Mouse (Mus musculus) MEL (cell line): Measurements from ENCODE around the gene Ppia. TPM values are rescaled to one million over a fixed set of nuclear protein-coding genes. Genes with fewer than 3 reads are reported as not detected.

Experiments
- DNase-seq: peaks from one replicate; pipeline ENCODE4 v3.0.0; 2011; ENCODE audit warnings: low read depth, low spot score
- H3K27ac ChIP-seq: 2 replicates; pipeline ENCODE4 v1.5.1; 2012; ENCODE audit warnings: low read depth, mild to moderate bottlenecking, control low read depth, low read length, moderate library complexity; ENCODE audit not compliant: control insufficient read depth
- H3K27me3 ChIP-seq, 2 experiments: fragments of 150-350 bp in 1 of 2; sonication (generic) in 1 of 2; 2 replicates each; pipeline ENCODE4 v1.6.1; 2012; ENCODE audit warnings: low read length in 2 of 2, mild to moderate bottlenecking in 2 of 2, improper control_type of control experiment in 1 of 2, moderate library complexity in 1 of 2; ENCODE audit not compliant: insufficient read depth in 2 of 2, control insufficient read depth in 1 of 2
- H3K36me3 ChIP-seq, 2 experiments: 2 replicates each; pipeline ENCODE4 v1.6.1; 2012 to 2014; ENCODE audit warnings: low read length in 2 of 2, improper control_type of control experiment in 1 of 2, inconsistent platforms in 1 of 2, mild to moderate bottlenecking in 1 of 2; ENCODE audit not compliant: insufficient read depth in 2 of 2, control insufficient read depth in 1 of 2
- H3K4me1 ChIP-seq, 2 experiments: fragments of 150-350 bp in 1 of 2; sonication (generic) in 1 of 2; 2 replicates each; pipeline ENCODE4 v1.6.1; 2012; ENCODE audit warnings: low read length in 2 of 2, improper control_type of control experiment in 1 of 2, mild to moderate bottlenecking in 1 of 2; ENCODE audit not compliant: insufficient read depth in 2 of 2, control insufficient read depth in 1 of 2
- H3K4me3 ChIP-seq, 2 experiments: fragments of 150-350 bp in 1 of 2; sonication (generic) in 1 of 2; 2 replicates each; pipeline ENCODE4 v1.5.1; 2012; ENCODE audit warnings: low read depth in 2 of 2, low read length in 2 of 2, mild to moderate bottlenecking in 2 of 2, moderate library complexity in 2 of 2, control low read depth in 1 of 2, improper control_type of control experiment in 1 of 2; ENCODE audit not compliant: control insufficient read depth in 1 of 2, insufficient read depth in 1 of 2
- H3K79me2 ChIP-seq: 2 replicates; pipeline ENCODE4 v1.6.1; 2012; ENCODE audit warnings: mild to moderate bottlenecking, low read length, moderate library complexity; ENCODE audit not compliant: control insufficient read depth, poor library complexity, insufficient read depth
- H3K9ac ChIP-seq: 2 replicates; pipeline ENCODE4 v1.6.1; 2012; ENCODE audit warnings: low read depth, mild to moderate bottlenecking, control low read depth, low read length, moderate library complexity; ENCODE audit not compliant: control insufficient read depth, poor library complexity, severe bottlenecking
- H3K9me3 ChIP-seq: fragments of 150-350 bp; sonication (generic); replicated peaks from 2 replicates; pipeline ENCODE4 v1.6.1; 2012; ENCODE audit warnings: mild to moderate bottlenecking, low read length, improper control_type of control experiment, moderate library complexity; ENCODE audit not compliant: insufficient read depth
- BHLHE40 ChIP-seq: IDR thresholded peaks from 2 replicates; pipeline ENCODE4 v1.6.1; 2012; ENCODE audit warnings: low read depth, mild to moderate bottlenecking, inconsistent platforms, low read length, improper control_type of control experiment, borderline replicate concordance
- CHD2 ChIP-seq: IDR thresholded peaks from 2 replicates; pipeline ENCODE4 v1.6.1; 2011; ENCODE audit warnings: low read length, improper control_type of control experiment
- CTCF ChIP-seq, 3 experiments: IDR thresholded peaks in 2 of 3; conservative IDR thresholded peaks in 1 of 3; 2 replicates each; pipeline ENCODE4 v1.5.1; 2011 to 2012; ENCODE audit warnings: low read length in 3 of 3, low read depth in 2 of 3, mild to moderate bottlenecking in 2 of 3, improper control_type of control experiment in 1 of 3, inconsistent platforms in 1 of 3, mixed read lengths in 1 of 3, moderate library complexity in 1 of 3; ENCODE audit not compliant: control insufficient read depth in 1 of 3, insufficient read depth in 1 of 3, poor library complexity in 1 of 3, severe bottlenecking in 1 of 3
- E2F4 ChIP-seq: IDR thresholded peaks from 2 replicates; pipeline ENCODE4 v1.6.1; 2011; ENCODE audit warnings: low read depth, low read length, improper control_type of control experiment, borderline replicate concordance
- EP300 ChIP-seq, 2 experiments: IDR thresholded peaks; 2 replicates each; pipeline ENCODE4 v1.6.1; 2011; ENCODE audit warnings: improper control_type of control experiment in 2 of 2, low read length in 2 of 2, low read depth in 1 of 2, mild to moderate bottlenecking in 1 of 2
- ETS1 ChIP-seq: IDR thresholded peaks from 2 replicates; pipeline ENCODE4 v1.6.1; 2012; ENCODE audit warnings: low read depth, mild to moderate bottlenecking, inconsistent platforms, low read length, improper control_type of control experiment, moderate library complexity
- GATA1 ChIP-seq: IDR thresholded peaks from 2 replicates; pipeline ENCODE4 v1.6.1; 2011; ENCODE audit warnings: low read depth, low read length, improper control_type of control experiment
- HCFC1 ChIP-seq: IDR thresholded peaks from 2 replicates; pipeline ENCODE4 v1.6.1; 2012; ENCODE audit warnings: low read depth, mild to moderate bottlenecking, inconsistent platforms, low read length, improper control_type of control experiment, moderate library complexity
- JUND ChIP-seq: IDR thresholded peaks from 2 replicates; pipeline ENCODE4 v1.6.1; 2011; ENCODE audit warnings: low read depth, mild to moderate bottlenecking, improper control_type of control experiment, low read length
- KAT2A ChIP-seq: conservative IDR thresholded peaks from 2 replicates; pipeline ENCODE4 v1.6.1; 2012; ENCODE audit warnings: low read depth, low read length, improper control_type of control experiment, inconsistent platforms
- MAFK ChIP-seq: IDR thresholded peaks from 2 replicates; pipeline ENCODE4 v1.6.1; 2011; ENCODE audit warnings: low read depth, mild to moderate bottlenecking, low read length, improper control_type of control experiment, borderline replicate concordance
- MAX ChIP-seq: IDR thresholded peaks from 2 replicates; pipeline ENCODE4 v1.6.1; 2011; ENCODE audit warnings: low read length, improper control_type of control experiment
- MAZ ChIP-seq: IDR thresholded peaks from 2 replicates; pipeline ENCODE4 v1.6.1; 2012; ENCODE audit warnings: low read depth, mild to moderate bottlenecking, inconsistent platforms, low read length, improper control_type of control experiment
- MXI1 ChIP-seq: IDR thresholded peaks from 2 replicates; pipeline ENCODE4 v1.6.1; 2011; ENCODE audit warnings: mild to moderate bottlenecking, low read depth, low read length, improper control_type of control experiment
- MYB ChIP-seq: IDR thresholded peaks from 2 replicates; pipeline ENCODE4 v1.6.1; 2011; ENCODE audit warnings: mild to moderate bottlenecking, low read depth, low read length, improper control_type of control experiment
- MYC ChIP-seq: IDR thresholded peaks from 2 replicates; pipeline ENCODE4 v1.6.1; 2011; ENCODE audit warnings: low read depth, mild to moderate bottlenecking, low read length, improper control_type of control experiment, moderate library complexity
- POLR2A ChIP-seq, 2 experiments: IDR thresholded peaks; 2 replicates each; pipeline ENCODE4 v1.6.1; 2011 to 2012; ENCODE audit warnings: low read length in 2 of 2, mild to moderate bottlenecking in 2 of 2, control low read depth in 1 of 2, improper control_type of control experiment in 1 of 2, low read depth in 1 of 2, moderate library complexity in 1 of 2; ENCODE audit not compliant: control insufficient read depth in 1 of 2, insufficient read depth in 1 of 2, poor library complexity in 1 of 2
- POLR2AphosphoS2 ChIP-seq: IDR thresholded peaks from 2 replicates; pipeline ENCODE4 v1.6.1; 2011; ENCODE audit warnings: low read length, improper control_type of control experiment
- RCOR1 ChIP-seq: IDR thresholded peaks from 2 replicates; pipeline ENCODE4 v1.6.1; 2012; ENCODE audit warnings: low read depth, mild to moderate bottlenecking, inconsistent platforms, low read length, improper control_type of control experiment
- SIN3A ChIP-seq: IDR thresholded peaks from 2 replicates; pipeline ENCODE4 v1.6.1; 2012; ENCODE audit warnings: low read length, improper control_type of control experiment, inconsistent platforms
- SMC3 ChIP-seq: IDR thresholded peaks from 2 replicates; pipeline ENCODE4 v1.6.1; 2011; ENCODE audit warnings: low read depth, low read length, improper control_type of control experiment
- TAL1 ChIP-seq: IDR thresholded peaks from 2 replicates; pipeline ENCODE4 v1.6.1; 2012; ENCODE audit warnings: mild to moderate bottlenecking, inconsistent platforms, low read length, moderate library complexity, mixed read lengths
- TBP ChIP-seq: IDR thresholded peaks from 2 replicates; pipeline ENCODE4 v1.8.0; 2011; ENCODE audit warnings: low read depth, low read length, improper control_type of control experiment
- TCF12 ChIP-seq: IDR thresholded peaks from 2 replicates; pipeline ENCODE4 v1.6.1; 2014; ENCODE audit warnings: low read depth, mild to moderate bottlenecking, inconsistent platforms, low read length, improper control_type of control experiment, moderate library complexity
- UBTF ChIP-seq: IDR thresholded peaks from 2 replicates; pipeline ENCODE4 v1.6.1; 2012; ENCODE audit warnings: low read depth, mild to moderate bottlenecking, inconsistent platforms, low read length, improper control_type of control experiment, moderate library complexity, borderline replicate concordance; ENCODE audit not compliant: insufficient read depth
- USF1 ChIP-seq: IDR thresholded peaks from 2 replicates; pipeline ENCODE4 v1.6.1; 2014; ENCODE audit warnings: low read depth, mild to moderate bottlenecking, inconsistent platforms, low read length, improper control_type of control experiment, moderate library complexity
- USF2 ChIP-seq, 2 experiments: IDR thresholded peaks; 2 replicates each; pipeline ENCODE4 v1.6.1; 2011 to 2012; ENCODE audit warnings: improper control_type of control experiment in 2 of 2, low read length in 2 of 2, borderline replicate concordance in 1 of 2, inconsistent platforms in 1 of 2, low read depth in 1 of 2, mild to moderate bottlenecking in 1 of 2; ENCODE audit not compliant: insufficient read depth in 1 of 2
- ZKSCAN1 ChIP-seq: IDR thresholded peaks from 2 replicates; pipeline ENCODE4 v1.6.1; 2012; ENCODE audit warnings: low read depth, mild to moderate bottlenecking, inconsistent platforms, low read length, improper control_type of control experiment, moderate library complexity
- ZMIZ1 ChIP-seq: IDR thresholded peaks from 2 replicates; pipeline ENCODE4 v1.6.1; 2012; ENCODE audit warnings: low read depth, mild to moderate bottlenecking, inconsistent platforms, low read length, improper control_type of control experiment, moderate library complexity
- polyA plus RNA-seq, 2 experiments: library from polyadenylated mRNA; stranded (reverse) in 1 of 2; unstranded in 1 of 2; fragments of >175 nt in 1 of 2; fragments of >200 nt in 1 of 2; gene quantifications; 2 replicates each; pipeline versions ENCODE4 v1.2.1 to v1.2.4; 2012; ENCODE audit warnings: low replicate concordance in 2 of 2, low read depth in 1 of 2; ENCODE audit not compliant: insufficient read length in 2 of 2, insufficient read depth in 1 of 2, missing spikeins in 1 of 2
- total RNA-seq: library from RNA; depleted of rRNA; stranded (reverse); fragments of 300-350 nt; gene quantifications from 2 replicates; pipeline ENCODE4 v1.2.3, GENCODE M21; 2012

Gene Ppia
- total and polyA plus RNA-seq, 3 experiments: 3,662 to 7,288 TPM; not detected in 1

GRCm38 (mm10) chr11:6392857-6393256 lies 22.4 kb upstream of the Ppia start:
- TF ChIP-seq MAX (0 out of 2 replicates have a peak, but pooled peaks have one; percentile 40), UBTF (no peak), E2F4 (no peak), POLR2AphosphoS2 (no peak), MXI1 (peak; percentile 67), HCFC1 (no peak), CHD2 (peak; percentile 21; the same call in 1 of the 2 replicates), RCOR1 (peak; percentile 71), MAZ (0 out of 2 replicates have a peak, but pooled peaks have one; percentile 4), MYB (no peak), CTCF (IDR thresholded peaks at IDR 0.05 in 2 of 3, conservative IDR thresholded peaks at IDR 0.05 in 1 of 3; ENCODE audit: control insufficient read depth in 1 of 3, insufficient read depth in 1 of 3, low read depth in 2 of 3, low read length in 3 of 3, poor library complexity in 1 of 3, severe bottlenecking in 1 of 3) (no peak), JUND (peak; percentile 50; the same call in 1 of the 2 replicates), TBP (0 out of 2 replicates have a peak, but pooled peaks have one; percentile 56), SMC3 (no peak), USF1 (no peak), KAT2A (no peak), ZKSCAN1 (no peak), ETS1 (peak; percentile 94), USF2 (IDR thresholded peaks at IDR 0.05; ENCODE audit: borderline replicate concordance in 1 of 2, insufficient read depth in 1 of 2, low read depth in 1 of 2, low read length in 2 of 2) (no peak), POLR2A (IDR thresholded peaks at IDR 0.05; ENCODE audit: control insufficient read depth in 1 of 2, insufficient read depth in 1 of 2, low read depth in 1 of 2, low read length in 2 of 2, poor library complexity in 1 of 2) (peak in 1 of 2 experiments; percentile 44; a peak in 1 of 4 replicates), MAFK (no peak), SIN3A (peak; percentile 78), EP300 (IDR thresholded peaks at IDR 0.05; ENCODE audit: low read depth in 1 of 2, low read length in 2 of 2) (peak; percentile 84 to 87), BHLHE40 (no peak), TCF12 (peak; percentile 79), TAL1 (peak; percentile 69), MYC (peak; percentile 93; the same call in 1 of the 2 replicates), ZMIZ1 (no peak), GATA1 (peak; percentile 97)
- H3K4me3 ChIP-seq: no peak overlapping the region
- peaks cover 0 to 32% of the 10 kb centered on the region in 2 experiments; a peak in 2 of 4 replicates for H3K36me3 ChIP-seq
- H3K79me2 ChIP-seq: peaks cover 35% of the 10 kb centered on the region
- H3K9ac ChIP-seq: peak overlapping the region; percentile 57
- peak; percentile 88 for DNase-seq
- peaks cover 10 to 28% of the 10 kb centered on the region in 2 experiments for H3K4me1 ChIP-seq
- H3K27me3 ChIP-seq: no peaks in the 10 kb centered on the region
- no peaks in the 10 kb centered on the region for H3K9me3 ChIP-seq
- H3K27ac ChIP-seq: peak overlapping the region; percentile 90
